Mouse (Mus musculus): ENCODE data around the gene Gcnt2.
"Not testable (repeated sequence)": the region's sequence is repeated elsewhere in the genome, so short reads cannot be mapped to it uniquely, and the experiment has no call there.

Gene Gcnt2

DNA sequence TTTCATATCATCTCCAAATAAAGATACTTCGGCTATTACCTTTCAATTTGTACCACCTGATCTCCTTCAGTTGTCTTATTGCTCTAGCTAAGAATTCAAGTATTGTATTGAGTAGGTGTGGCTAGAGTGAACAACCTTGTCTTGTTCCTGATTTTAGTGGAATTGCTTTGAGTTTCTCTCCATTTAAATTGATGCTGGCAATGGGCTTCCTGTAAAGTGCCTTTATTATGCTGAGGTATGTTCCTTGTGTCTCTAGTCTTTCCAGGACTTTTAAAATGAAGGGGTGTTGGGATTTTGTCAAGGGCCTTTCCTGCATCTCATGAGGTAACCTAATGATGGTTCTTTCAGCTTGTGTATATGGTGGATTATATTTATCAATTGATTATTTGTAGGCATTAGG is 83.5 kb downstream of the Gcnt2 start:
- DNase-seq (ENCODE audit: low spot score): no peak

DNA sequence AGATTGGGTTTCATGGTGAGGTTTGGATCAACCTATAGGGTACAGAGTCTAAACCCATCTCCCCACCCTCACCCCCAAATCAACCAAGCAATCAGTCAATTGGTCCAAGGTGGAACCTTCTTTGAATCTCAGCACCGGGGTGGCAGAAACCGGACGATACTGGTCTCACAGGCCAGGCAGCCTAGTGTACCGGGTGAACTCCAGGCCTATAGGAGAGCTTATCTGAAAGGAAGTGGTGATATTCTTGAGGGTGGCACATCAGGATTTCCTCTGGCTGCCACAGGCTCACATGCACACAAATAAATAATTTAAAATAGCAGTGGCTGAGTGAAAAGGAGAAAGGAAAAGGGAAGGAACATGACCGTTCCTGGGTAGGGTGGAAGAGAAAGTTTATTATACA is 84.4 kb downstream of the Gcnt2 start:
- DNase-seq (ENCODE audit: low spot score): no peak

DNA sequence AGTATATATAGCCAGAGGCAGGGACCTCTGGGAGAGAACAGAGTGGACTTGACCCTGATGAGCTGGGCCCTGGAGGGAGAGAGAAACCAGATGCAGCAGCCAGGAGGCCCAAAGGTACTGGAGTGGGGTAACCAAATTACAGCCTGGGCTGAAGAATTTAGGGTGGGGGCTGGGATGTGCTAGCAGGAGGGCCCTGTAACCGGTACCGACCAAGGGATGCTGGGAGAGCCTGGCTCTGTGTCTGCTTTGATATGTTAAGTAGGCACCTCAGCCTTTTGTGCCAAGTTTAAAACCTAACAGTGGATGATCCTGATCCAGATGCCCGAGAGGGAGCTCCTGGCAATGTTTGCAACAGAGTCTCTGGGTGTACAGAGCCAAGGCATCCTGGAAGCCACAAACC is 84.8 kb downstream of the Gcnt2 start:
- no peak for DNase-seq (ENCODE audit: low spot score)

DNA sequence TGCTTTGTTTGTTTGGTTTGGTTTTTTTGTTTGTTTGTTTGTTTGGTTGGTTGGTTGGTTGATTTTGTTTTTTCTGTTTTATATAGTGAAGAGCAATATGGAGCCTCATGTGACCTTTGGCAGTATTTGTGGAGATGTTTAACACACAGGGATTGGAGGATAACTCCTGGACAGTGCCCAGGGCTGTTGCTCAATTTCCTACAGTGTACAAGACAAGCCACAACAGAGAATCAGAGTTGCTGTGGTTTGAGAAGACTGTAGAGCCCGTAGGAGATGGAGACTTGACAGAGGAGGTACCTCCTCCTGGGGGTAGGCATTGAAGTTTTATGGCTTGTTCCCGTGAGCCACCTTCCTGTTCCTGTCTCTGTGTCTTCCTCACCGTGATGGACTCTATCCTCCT is 87.0 kb downstream of the Gcnt2 start:
- DNase-seq (ENCODE audit: low spot score): no peak

DNA sequence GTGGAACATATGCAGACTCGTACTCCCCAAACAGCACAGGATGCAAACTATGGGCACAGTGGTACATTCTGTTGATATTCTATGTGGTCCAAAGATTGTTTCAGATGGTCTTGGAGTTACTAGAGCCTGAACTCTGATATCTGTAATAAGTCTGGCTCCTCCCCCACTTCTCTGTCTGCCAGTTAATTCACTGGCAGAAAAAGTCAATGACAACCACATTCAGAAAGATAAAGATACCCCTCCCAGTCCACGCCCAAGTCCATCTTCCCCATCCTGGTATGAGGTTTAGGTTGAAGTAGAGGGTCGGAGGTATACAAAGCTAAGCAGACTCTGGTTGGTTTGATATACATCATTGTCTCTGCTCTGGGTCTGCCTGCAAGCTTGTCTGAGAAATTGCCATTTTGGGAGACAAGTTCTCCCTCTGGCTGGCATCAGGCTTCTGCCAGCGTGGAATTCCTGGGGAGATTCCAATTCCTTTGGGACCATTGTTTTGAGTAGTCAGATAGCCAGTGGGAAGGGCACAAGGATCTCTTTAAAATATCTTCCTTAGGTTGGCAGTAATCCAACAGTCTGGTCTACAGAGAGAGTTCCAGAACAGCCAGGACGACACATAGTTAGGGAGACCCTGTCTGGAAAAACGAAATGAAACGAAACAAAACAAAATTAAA is 88.1 kb downstream of the Gcnt2 start:
- DNase-seq (ENCODE audit: low spot score): no peak

DNA sequence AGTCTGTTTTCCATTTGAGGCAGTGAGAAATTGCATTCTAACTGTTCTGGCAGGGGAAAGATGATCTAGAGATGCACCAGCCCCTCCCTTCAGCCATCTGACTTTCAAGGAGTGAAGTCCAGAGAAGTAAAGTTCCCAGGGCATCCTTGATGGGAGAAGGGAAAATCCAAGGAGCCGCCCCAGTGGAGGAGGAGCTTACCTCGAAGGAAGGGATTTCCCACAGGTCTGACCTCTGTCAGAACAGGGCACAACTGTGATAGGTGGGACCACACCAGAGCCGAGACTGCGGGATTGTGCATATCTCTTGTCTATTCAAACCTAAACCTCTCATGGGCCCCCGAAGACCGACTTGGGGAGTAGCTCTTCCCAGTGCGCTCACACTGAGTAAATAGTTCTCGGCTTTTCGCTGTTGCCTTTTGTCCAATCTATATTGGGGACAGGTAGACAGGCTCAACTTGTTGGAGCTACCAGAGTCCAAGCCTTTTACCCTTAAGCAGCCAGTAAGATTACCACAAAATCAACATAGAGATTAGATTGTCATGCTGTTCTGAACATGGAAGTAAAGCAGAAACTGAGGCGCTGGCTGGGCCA is 91.9 kb downstream of the Gcnt2 start:
- DNase-seq (ENCODE audit: low spot score): no peak

DNA sequence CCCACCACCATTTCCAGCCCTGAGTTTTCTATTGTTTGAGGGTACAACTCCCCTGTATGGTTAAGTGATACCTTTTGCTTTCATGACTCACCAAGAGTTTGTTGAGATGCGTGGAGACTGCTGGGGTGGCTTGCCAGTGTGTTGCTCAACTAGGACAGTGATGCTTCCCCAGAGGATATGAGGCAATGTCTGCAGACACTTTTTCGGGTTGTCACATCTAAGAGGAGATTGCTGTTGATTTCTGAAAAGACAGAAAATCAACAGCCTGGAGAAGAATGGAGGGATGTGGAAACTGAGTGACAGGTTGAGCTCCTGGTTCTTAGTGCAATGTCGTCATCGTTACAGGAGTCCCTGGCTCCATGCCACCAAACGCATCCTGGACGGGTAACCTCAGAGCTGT is 93.7 kb downstream of the Gcnt2 start:
- DNase-seq (ENCODE audit: low spot score): no peak

DNA sequence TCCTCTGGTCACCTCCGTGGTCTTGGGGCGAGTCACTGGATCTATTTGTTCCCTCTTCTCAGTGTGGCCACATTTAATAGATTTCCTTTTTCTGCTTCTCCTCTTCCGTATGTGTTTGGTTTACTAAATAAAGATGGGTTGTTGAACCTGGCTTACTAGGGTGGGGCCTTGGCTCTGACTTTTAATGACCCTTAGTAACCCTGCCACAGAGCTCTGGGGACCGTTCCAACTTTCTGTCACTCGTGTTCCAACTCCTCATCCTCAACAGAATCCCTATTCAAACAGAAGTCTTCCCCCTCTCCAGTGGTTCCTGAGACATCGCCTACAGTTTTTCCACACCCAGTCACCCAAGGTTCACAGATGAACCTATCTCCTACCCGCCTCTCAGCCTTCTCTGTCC is 96.2 kb downstream of the Gcnt2 start:
- DNase-seq (ENCODE audit: low spot score): no peak

DNA sequence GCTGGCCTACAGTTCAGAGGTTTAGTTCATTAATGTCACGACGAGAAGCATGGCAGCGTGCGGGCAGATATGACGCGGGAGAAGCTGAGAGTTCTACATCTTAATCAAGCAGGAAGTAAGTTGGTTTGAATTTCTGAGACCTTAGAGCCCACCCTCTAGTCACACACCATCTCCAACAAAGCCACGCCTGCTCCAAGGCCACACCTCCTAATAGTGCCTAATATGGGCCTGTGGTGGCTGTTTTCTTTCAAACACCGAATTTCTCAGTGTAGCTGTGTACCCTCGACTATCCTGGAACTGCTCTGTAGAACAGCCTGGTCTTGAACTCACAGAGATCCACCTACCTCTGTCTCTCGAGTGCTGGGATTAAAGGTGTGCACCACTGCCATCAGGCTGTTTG is 108.1 kb downstream of the Gcnt2 start:
- no peak for DNase-seq (ENCODE audit: low spot score)

DNA sequence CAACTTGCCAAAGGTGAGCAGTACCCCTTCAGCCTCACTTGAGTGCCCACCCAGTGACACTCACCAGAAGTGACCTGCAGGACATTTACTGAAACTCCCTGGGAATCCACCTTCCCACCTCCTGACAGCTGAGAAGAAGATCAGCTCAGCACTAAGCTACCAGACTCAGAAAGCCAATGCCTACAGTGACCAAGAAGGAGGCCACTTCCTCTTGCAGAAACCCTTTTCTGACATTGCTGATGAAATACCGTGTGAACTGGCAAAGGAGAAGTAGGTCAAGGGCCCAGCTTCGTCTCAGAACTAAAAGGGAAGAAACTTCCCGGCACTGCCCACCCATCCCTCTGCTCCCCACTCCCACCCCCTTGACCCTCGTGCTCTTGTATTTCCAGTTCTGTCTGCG is 109.0 kb downstream of the Gcnt2 start:
- DNase-seq (ENCODE audit: low spot score): no peak

DNA sequence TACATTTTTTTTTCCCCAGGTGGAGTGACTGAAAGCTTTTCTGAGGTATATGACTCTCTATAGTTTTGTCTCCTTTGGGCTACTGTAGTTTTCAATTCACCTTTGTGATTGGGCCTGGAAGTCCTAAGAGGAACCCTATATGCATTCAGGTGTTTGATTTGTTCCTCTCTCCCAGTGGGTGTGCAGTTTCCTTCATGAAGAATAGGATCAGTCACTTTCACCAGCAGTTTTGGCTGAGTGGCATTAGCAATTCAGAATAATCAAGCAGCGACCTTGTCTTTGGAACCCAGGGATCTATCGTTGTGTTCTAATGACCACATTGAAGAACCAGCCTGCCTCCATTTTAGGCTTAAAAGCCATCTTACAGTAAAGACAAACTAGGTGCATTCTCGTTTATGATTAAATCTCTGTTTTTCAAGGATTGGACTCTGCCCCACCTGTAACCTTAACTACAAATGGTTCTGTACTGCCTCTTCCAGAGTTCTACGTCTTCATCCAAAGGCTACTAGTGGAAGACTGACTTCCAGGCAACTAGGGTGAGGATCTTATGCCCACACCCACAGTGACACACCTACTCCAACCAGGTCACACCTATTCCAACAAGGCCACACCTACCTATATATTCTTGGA is 110.3 kb downstream of the Gcnt2 start:
- no peak for DNase-seq (ENCODE audit: low spot score)

DNA sequence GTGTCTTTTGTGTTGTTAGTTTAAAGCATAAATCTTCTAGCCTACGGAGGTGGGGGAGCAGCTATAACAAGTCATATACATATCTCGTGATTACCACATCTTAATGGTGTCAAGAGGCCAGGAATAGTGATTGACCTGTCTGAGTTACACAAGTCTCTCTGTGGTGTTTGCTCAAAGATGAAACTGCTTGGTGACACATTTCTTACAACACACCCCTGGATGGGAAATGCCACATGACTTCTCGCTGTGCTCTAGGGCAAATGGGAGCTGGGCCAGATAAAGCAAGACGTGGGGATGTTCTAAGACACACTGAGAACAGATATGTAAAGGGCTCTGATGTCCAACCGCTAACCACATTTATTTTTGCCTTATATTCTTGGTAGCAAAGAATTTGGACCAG is 111.7 kb downstream of the Gcnt2 start:
- no peak for DNase-seq (ENCODE audit: low spot score)

DNA sequence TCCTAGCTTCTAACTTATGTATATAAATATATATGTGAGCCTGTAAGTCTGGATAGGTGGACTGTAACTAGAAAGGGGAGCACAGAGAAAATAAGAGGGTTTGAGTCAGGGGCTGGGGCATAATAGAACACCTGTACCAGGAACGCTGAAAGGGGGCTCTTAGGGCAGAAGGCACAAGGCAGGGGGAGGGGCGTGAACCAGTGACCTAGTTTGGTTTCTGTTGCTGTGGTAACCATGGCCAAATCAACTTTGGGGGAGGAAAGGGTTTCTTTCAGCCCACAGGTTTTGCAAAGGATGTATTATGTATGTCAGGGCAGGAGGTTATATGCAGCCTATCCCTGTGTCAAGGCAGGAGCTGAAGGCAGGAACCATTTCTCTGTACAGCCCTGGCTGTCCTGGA is 112.3 kb downstream of the Gcnt2 start:
- DNase-seq (ENCODE audit: low spot score): no peak

DNA sequence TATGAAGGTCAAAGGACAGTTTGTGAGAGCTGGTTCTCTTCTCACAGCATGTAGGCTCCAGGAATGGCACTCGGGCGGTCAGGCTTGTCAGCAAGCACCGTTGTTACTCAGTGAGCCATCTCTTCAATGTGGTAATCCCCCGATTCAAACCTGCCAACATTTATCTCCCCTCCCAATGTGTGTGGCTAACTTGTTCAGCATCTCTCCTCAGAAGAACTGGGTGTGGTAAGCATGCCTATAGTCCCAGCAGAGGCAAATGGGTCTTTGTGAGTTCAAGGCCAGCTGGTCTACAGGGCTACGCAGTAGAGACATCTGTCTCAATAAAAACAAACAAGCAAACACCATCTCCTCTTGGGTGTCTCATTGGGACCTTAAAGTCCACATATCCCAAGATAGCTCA is 113.4 kb downstream of the Gcnt2 start:
- no peak for DNase-seq (ENCODE audit: low spot score)

DNA sequence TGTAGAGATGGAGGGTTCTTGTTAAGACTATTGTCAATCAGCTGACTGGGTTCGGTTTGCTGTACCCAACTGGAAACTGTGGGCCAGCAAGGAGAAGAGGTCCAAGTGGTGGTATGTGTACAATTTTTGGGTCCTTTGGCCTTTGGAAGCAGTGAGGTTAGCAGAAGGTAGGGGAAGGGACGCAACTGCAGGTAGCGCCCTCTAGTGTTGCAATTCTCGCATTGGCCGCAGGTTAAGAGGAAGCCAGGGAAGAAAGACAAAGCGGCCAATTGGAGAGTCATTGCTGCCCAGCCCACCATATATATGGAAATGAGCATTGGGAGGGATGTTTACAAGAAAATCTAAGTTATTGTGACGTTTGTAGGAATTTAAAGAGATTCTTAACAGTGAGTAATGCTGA is 118.1 kb downstream of the Gcnt2 start:
- DNase-seq (ENCODE audit: low spot score): peak; percentile 19

DNA sequence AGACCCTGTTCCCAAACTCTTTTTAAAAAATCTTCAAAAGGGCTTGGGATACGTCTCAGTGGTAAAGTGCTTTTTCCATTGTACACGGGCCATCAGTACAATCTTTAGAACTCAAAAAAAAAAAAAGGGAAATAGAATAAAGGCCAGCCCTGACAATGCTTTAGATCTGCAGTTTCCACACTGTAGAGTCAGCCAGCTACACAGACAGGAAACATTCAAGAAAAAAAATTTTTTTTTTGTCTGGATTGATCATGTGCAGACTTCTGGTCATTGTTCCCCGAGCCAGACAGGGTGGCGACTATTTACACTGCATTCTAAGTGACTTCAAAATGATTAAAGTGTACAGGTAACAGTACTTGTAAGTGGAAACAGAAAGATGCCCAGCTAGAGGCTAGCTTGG is 119.1 kb downstream of the Gcnt2 start:
- no peak for DNase-seq (ENCODE audit: low spot score)

DNA sequence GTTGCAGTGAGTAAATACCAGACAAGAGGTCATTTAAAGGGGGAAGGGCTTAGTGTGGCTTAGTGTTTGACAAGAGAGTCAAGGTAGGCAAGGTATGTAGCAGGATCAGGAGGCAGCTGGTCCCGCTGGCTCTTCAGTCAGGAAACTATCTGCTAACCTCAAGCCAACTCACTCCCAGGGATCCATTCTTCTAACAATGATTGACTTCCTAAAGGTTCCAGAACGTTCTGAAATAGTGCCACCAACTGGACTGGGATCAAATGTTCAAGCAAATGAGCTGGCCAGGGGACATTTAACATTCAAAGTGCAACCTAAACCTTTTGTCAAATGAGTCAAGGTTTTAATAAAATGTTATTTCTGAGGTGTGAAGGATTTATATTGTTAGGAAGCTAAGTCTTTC is 119.8 kb downstream of the Gcnt2 start:
- no peak for DNase-seq (ENCODE audit: low spot score)

DNA sequence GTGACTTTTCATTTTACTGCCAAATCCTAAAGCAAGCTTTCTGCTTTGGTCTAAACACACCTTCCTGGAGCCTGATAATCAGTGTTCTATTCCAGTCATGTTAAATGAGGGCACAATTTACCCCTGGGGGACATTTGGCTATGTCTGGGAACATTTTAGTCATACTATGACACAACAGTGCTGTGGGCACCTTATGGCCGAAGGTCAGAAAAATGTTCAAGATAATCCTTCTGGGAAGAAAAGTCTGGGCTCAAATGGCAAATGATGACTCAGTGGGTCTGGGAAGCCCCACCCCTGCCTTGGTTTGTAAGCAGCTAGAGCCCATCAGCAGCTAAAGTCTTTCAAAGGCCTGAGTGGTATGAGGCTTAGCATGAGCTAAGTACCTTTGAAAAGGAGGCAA is 123.2 kb downstream of the Gcnt2 start:
- no peak for DNase-seq (ENCODE audit: low spot score)

DNA sequence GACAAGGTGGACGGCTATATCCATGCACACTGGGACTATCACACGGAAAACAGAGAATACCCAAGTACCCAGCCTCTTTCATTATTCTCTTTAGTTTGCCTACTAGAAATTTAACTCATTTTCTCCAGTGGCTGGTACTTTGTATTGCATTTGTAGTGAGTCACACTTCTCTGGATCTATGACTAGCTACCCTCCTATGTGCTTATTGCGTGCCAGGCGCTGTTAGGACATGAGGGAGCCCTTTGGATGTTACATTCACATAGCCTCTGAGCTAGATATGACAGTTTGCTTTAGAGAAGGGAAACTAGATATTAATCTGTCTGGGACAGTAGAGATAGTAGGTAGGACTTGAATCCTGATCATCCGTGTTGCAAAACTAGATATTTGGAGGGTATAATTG is 126.5 kb downstream of the Gcnt2 start:
- no peak for DNase-seq (ENCODE audit: low spot score)

DNA sequence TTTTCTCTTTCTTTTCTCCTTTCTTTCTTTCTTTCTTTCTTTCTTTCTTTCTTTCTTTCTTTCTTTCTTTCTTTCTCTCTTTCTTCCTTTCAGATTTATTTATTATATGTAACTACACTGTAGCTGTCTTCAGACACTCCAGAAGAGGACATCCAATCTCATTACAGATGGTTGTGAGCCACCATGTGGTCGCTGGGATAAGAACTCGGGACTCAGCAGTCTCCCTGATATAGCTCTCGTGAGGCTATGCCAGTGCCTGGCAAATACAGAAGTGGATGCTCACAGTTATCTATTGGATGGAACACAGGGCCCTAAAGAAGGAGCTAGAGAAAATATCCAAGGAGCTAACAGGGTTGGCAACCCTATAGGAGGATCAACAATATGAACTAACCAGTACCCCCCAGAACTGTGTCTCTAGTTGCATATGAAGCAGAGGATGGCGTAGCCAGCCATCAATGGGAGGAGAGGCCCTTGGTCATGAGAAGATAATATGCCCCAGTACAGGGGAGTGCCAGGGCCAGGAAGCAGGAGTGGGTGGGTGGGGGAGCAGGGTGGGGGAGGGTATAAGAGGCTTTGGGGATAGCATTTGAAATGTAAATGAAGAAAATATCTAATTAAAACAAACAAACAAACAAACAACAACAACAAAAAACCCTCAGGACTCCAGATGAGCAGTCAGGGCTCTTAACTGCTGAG is 128.2 kb downstream of the Gcnt2 start:
- DNase-seq (ENCODE audit: low spot score): not testable (repeated sequence)

DNA sequence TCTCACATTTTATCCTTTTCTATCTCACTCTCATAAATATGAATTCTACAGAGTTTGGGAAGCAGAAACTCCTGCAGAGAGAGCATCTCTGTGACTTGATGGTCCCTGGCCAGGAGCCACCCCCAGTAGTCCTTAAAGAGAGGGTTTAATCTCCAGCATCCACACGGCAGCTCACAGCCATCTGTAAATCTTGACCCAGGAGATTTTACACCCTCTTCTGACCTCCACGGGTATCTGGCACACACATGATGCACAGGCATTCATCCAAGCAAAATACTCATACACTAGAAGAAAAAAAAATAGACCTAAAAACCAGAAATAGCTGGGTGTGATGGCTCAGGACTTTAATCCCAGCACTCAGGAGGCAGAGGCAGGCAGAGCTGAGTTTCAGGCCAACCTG is 128.9 kb downstream of the Gcnt2 start:
- DNase-seq (ENCODE audit: low spot score): no peak

DNA sequence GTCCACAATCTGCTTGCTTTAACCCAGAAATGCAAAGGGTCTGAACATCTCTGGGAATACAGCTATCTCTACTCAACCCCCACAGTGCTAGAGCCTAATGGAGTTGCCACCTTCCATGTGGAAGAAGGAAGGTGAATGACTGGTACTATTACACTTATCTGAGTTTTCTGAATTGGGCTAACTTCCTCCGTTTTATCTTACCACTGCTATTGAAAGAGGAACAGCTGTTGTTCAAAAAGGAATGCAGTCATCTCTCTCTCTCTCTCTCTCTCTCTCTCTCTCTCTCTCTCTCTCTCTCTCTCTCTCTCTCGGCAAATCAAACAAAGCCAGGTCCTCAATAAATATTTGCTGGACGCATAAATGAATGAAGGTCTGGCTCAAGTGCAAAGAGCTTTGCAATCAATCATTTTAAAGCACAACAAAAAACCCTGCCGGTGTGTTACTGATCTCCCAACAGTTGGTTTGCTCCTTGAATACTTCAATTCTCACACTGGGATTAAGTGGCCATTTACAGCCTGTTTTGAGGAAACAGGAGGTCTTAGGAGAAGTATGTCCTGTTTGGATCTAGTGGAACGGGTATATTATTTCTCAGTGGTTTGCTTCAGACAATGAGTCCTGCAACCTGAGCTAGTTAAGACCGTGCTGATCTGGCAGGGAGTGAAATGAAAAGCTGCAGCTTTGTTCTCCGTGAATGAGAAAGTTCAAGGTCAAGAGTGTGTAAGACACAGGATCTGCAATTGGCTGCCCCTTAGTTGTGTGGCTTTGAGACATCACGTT is 135.1 kb downstream of the Gcnt2 start:
- DNase-seq (ENCODE audit: low spot score): no peak

DNA sequence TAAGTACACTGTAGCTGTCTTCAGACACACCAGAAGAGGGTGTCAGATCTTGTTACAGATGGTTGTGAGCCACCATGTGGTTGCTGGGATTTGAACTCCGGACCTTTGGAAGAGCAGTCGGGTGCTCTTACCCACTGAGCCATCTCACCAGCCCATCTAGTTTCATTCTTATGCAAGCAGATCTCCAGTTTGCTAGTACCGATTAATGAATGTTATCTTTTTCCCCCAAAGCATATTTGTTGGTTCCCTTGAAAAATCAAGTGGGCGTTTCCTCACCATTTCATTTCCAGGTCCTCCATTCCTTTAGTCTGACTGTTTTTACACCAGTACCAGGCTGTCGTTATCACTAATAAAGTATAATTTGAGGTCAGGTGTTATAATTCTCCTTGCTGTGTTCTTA is 139.0 kb downstream of the Gcnt2 start:
- not testable (repeated sequence) for DNase-seq (ENCODE audit: low spot score)

Data from T-cell, adult 2 months (primary cell).